Comparison of ENCODE assay signal across 8 mouse cellular contexts in the genomic region with DNA sequence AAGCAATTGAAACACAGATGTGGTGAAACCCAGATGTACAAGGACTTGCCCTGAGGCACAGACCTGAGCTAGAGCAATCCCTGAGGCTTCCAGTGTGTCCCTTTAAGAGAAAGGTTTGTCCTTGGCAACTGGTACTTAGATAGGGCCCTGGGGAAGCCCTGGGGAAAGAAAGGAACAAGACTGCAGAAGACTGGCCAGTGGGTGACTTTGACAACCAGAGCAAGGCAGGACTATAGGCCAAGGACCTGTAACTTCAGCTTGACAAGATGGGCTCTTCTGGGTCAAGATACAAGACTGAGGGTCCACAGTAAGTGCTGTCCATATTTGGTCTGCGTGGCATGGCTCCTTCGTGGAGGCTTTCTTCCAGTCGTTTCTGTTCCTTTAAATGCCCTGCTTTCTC. TPM values are rescaled to one million over a fixed set of nuclear protein-coding genes. Genes with fewer than 3 reads are reported as not detected.
DNase-seq lines count a peak whose midpoint lies in the region; ATAC-seq and TF ChIP-seq lines count a peak whose summit lies in the region.

A gene (plus strand): TSS at position 190 of the 400 bp plus-strand sequence.

- intact Hi-C loops in gastrocnemius, adult 2 months (cut with DNase I): no loop called here

- H3K79me2 ChIP-seq in macrophage (ENCODE audit: inconsistent target): no peaks in the 10 kb centered on the region

- TF ChIP-seq CTCF in gastrocnemius, adult 2 months (IDR thresholded peaks at IDR 0.05): no peak

- no peak for DNase-seq in kidney, adult 8-10 months
- DNase-seq in adrenal gland, adult 8-10 months: no peak
- DNase-seq in gastrocnemius, adult 2 months: no peak
- DNase-seq in cerebellum, adult 9-11 months: no peak
- no peak for DNase-seq in thymus, postnatal 14 days

- no peak within 1 kb of the TSS for H3K4me2 ChIP-seq in kidney, embryonic 15.5 days
- no peak within 1 kb of the TSS for H3K4me2 ChIP-seq in hindbrain, embryonic 16.5 days (ENCODE audit: low read length)

- H3K27me3 ChIP-seq in kidney, embryonic 15.5 days: no peaks in the 10 kb centered on the region
- H3K27me3 ChIP-seq in hindbrain, embryonic 16.5 days (replicated peaks; ENCODE audit: control insufficient read depth, insufficient read depth, low read length): no peaks in the 10 kb centered on the region

- no peaks in the 10 kb centered on the region for H3K36me3 ChIP-seq in kidney, embryonic 15.5 days
- H3K36me3 ChIP-seq in hindbrain, embryonic 16.5 days (ENCODE audit: control insufficient read depth, insufficient read depth, low read length): no peaks in the 10 kb centered on the region
- H3K36me3 ChIP-seq in macrophage (ENCODE audit: inconsistent target): no peaks in the 10 kb centered on the region

- H3K4me3 ChIP-seq in kidney, embryonic 15.5 days (replicated peaks): no peak within 1 kb of the TSS
- H3K4me3 ChIP-seq in gastrocnemius, adult 2 months: no peak within 1 kb of the TSS
- H3K4me3 ChIP-seq in hindbrain, embryonic 16.5 days (ENCODE audit: low read length): no peak within 1 kb of the TSS
- H3K4me3 ChIP-seq in macrophage (ENCODE audit: inconsistent target): no peak within 1 kb of the TSS

- H3K9me3 ChIP-seq in kidney, embryonic 15.5 days (replicated peaks): no peaks in the 10 kb centered on the region
- no peaks in the 10 kb centered on the region for H3K9me3 ChIP-seq in hindbrain, embryonic 16.5 days (ENCODE audit: control insufficient read depth, low read length)

- ATAC-seq in kidney, embryonic 15.5 days (replicated peaks; ENCODE audit: low FRiP score): no peak
- ATAC-seq in hindbrain, embryonic 16.5 days: no peak

- WGBS in kidney, embryonic 15.5 days: 83% methylated on average over 3 of the region's 3 CpGs
- WGBS in hindbrain, embryonic 16.5 days: 93% methylated on average over 3 of the region's 3 CpGs
- 85% methylated on average over 3 of the region's 3 CpGs for whole genome bisulfite sequencing in macrophage (ENCODE audit: missing documents)

- H3K27ac ChIP-seq in kidney, embryonic 15.5 days: no peak within 1 kb of the TSS
- no peak within 1 kb of the TSS for H3K27ac ChIP-seq in gastrocnemius, adult 2 months
- no peak within 1 kb of the TSS for H3K27ac ChIP-seq in hindbrain, embryonic 16.5 days (ENCODE audit: low read depth, low read length)
- no peak within 1 kb of the TSS for H3K27ac ChIP-seq in macrophage

- peaks cover 6% of the 10 kb centered on the region; the same call in 1 of the 2 replicates for H3K4me1 ChIP-seq in kidney, embryonic 15.5 days
- H3K4me1 ChIP-seq in hindbrain, embryonic 16.5 days (ENCODE audit: control insufficient read depth, insufficient read depth, low read depth, low read length): peaks cover 4% of the 10 kb centered on the region; the same call in 1 of the 2 replicates

- no peak within 1 kb of the TSS for H3K9ac ChIP-seq in kidney, embryonic 15.5 days
- no peak within 1 kb of the TSS for H3K9ac ChIP-seq in hindbrain, embryonic 16.5 days (ENCODE audit: low read depth, low read length)

RNA-seq across cellular contexts. Expression of the gene that starts here (rescaled TPM):
- 83.3 and 87.0 TPM in 2 replicates for polyA plus RNA-seq in kidney, embryonic 15.5 days (2015; fragmentation: Nextera tagmentation; extraction: Ambion mirVana)
- 10 to 100 TPM; 64.2 to 93.2 (median 75.4) TPM for total RNA-seq in adrenal gland, adult 8-10 months (2022)
- 10 to 100 TPM; 23.9 to 25.4 TPM for total RNA-seq in gastrocnemius, adult 2 months (2021)
- 44.4 and 48.9 TPM in 2 replicates for polyA plus RNA-seq in hindbrain, embryonic 16.5 days (2015; fragmentation: Nextera tagmentation; extraction: Ambion mirVana)
- total RNA-seq in macrophage (2018; cell fraction: chromatin; rRNA removed): 10 to 100 TPM in 12 of 26 experiments, 1 to 10 TPM in 14; 1.0 to 32.7 (median 8.5) TPM
- 10 to 100 TPM in 10 of 26 experiments, 1 to 10 TPM in 16; 7.0 to 13.8 (median 9.6) TPM for total RNA-seq in macrophage (2018; cell fraction: cytosol; rRNA removed)
- 10 to 100 TPM in 9 of 26 experiments, 1 to 10 TPM in 17; 2.2 to 30.8 (median 7.9) TPM for total RNA-seq in macrophage (2018; cell fraction: nucleus; rRNA removed)
- polyA plus RNA-seq in macrophage (2018): 8.4 to 21.0 TPM (median 15.0 TPM) in 3 replicates
